Mouse (Mus musculus) cerebellum, adult 2 months (tissue): ENCODE measurements around the gene Plxnb1.

Source experiments
- CTCF ChIP-seq: fragments of 200-500 bp; IDR thresholded peaks from 2 replicates; pipeline ENCODE4 v1.5.1; 2011; ENCODE audit warnings: low read depth, mild to moderate bottlenecking, control low read depth, low read length, moderate library complexity, borderline replicate concordance; ENCODE audit not compliant: insufficient read depth
- POLR2A ChIP-seq: fragments of 200-500 bp; IDR thresholded peaks from 2 replicates; pipeline ENCODE4 v1.6.1; 2011; ENCODE audit warnings: low read length, control low read depth, borderline replicate concordance; ENCODE audit not compliant: insufficient read depth

- TF ChIP-seq POLR2A, result no peak
- no peak for TF ChIP-seq CTCF
Measured at GRCm38 (mm10) chr9:109049996-109050673, 45.1 kb upstream of the Plxnb1 start.
